ENCODE assay signal across 20 mouse cellular contexts in genomic region chr1:90896281-90896680, GRCm38 (mm10). TPM values are rescaled to one million over a fixed set of nuclear protein-coding genes. Genes with fewer than 3 reads are reported as not detected.
A peak's percentile ranks its signal among the peaks of the same experiment; 100 is the strongest.
DNase-seq lines count a peak whose midpoint lies in the region; ATAC-seq and TF ChIP-seq lines count a peak whose summit lies in the region.
"Had no signal": no experiment of that assay in that cellular context is flagged by ENCODE, and none has a peak within 500 bp of the region (broad histone marks: within the 10 kb centered on the region; RNA-seq: fewer than 3 reads in every experiment).

No protein-coding gene starts in this region.

- no peak overlapping the region for H3K9ac ChIP-seq in kidney, embryonic 15.5 days
- no peak overlapping the region for H3K9ac ChIP-seq in limb, embryonic 14.5 days (ENCODE audit: low read depth, low read length, severe bottlenecking)
- H3K9ac ChIP-seq: liver, embryonic 14.5 days; midbrain, embryonic 13.5 days had no signal

- H3K4me2 ChIP-seq in kidney, embryonic 15.5 days = no peak overlapping the region
- H3K4me2 ChIP-seq in limb, embryonic 14.5 days (replicated peaks; ENCODE audit: low read depth, low read length, severe bottlenecking) = no peak overlapping the region; the same call in 1 of the 2 replicates
- H3K4me2 ChIP-seq: midbrain, embryonic 13.5 days had no signal

- 79% methylated on average over 4 of the region's 4 CpGs for WGBS in kidney, embryonic 15.5 days
- 62% methylated on average over 4 of the region's 4 CpGs for WGBS in limb, embryonic 14.5 days

- no peak for ATAC-seq in kidney, embryonic 15.5 days (replicated peaks; ENCODE audit: low FRiP score)
- no peak for ATAC-seq in limb, embryonic 14.5 days (ENCODE audit: low FRiP score, low read depth)
- ATAC-seq in CD4-positive, CD25-positive, alpha-beta regulatory T cell, adult 4 months = no peak

- H3K36me3 ChIP-seq in kidney, embryonic 15.5 days = no peaks in the 10 kb centered on the region
- H3K36me3 ChIP-seq in limb, embryonic 14.5 days (ENCODE audit: control insufficient read depth, insufficient read depth, low read length) = no peaks in the 10 kb centered on the region
- H3K36me3 ChIP-seq: midbrain, embryonic 13.5 days had no signal

- no peaks in the 10 kb centered on the region for H3K27me3 ChIP-seq in kidney, embryonic 15.5 days
- H3K27me3 ChIP-seq in limb, embryonic 14.5 days (ENCODE audit: control insufficient read depth, insufficient read depth, low read length) = no peaks in the 10 kb centered on the region
- H3K27me3 ChIP-seq: midbrain, embryonic 13.5 days had no signal

- H3K4me1 ChIP-seq in kidney, embryonic 15.5 days = peaks cover 19% of the 10 kb centered on the region
- peaks cover 22% of the 10 kb centered on the region for H3K4me1 ChIP-seq in limb, embryonic 14.5 days (ENCODE audit: control insufficient read depth, insufficient read depth, low read length)
- H3K4me1 ChIP-seq: midbrain, embryonic 13.5 days had no signal

- TF ChIP-seq POLR2A in limb, embryonic 14.5 days (IDR thresholded peaks at IDR 0.05; ENCODE audit: borderline replicate concordance, extremely low read depth, insufficient read depth, insufficient read length) = no peak

- H3K4me3 ChIP-seq in kidney, embryonic 15.5 days (replicated peaks) = no peak overlapping the region
- H3K4me3 ChIP-seq in limb, embryonic 14.5 days (replicated peaks; ENCODE audit: low read length) = no peak overlapping the region
- H3K4me3 ChIP-seq: midbrain, embryonic 13.5 days had no signal

- DNase-seq in gastrocnemius, adult 18-20 months (ENCODE audit: low spot score) = peak; percentile 20
- DNase-seq in gastrocnemius, postnatal 14 days = no peak
- DNase-seq in kidney, postnatal 25 days = no peak
- peak; percentile 66 for DNase-seq in adipocyte (ENCODE audit: low spot score)
- no peak for DNase-seq in limb, embryonic 14.5 days (ENCODE audit: low spot score)
- DNase-seq in left cerebral cortex, postnatal 25 days (ENCODE audit: low spot score in 2 of 2) = no peak

- peak overlapping the region; percentile 72 for H3K27ac ChIP-seq in kidney, embryonic 15.5 days
- H3K27ac ChIP-seq in limb, embryonic 14.5 days (replicated peaks; ENCODE audit: low read depth, low read length) = peak overlapping the region; percentile 85
- H3K27ac ChIP-seq: liver, embryonic 14.5 days; macrophage; midbrain, embryonic 13.5 days had no signal

- intact Hi-C loops in gastrocnemius, postnatal 14 days (cut with DNase I; ENCODE audit: low total_unique reads) = no loop called here
- intact Hi-C loops in left cerebral cortex, postnatal 25 days (cut with DNase I) = no loop called here

- no peaks in the 10 kb centered on the region for H3K9me3 ChIP-seq in kidney, embryonic 15.5 days (replicated peaks)
- 0 out of 2 replicates have a peak, but pooled peaks cover 2% of the 10 kb centered on the region for H3K9me3 ChIP-seq in limb, embryonic 14.5 days (ENCODE audit: control insufficient read depth, low read length)

RNA-seq across cellular contexts. Expression of gene Mlph, which starts 18.6 kb away (rescaled TPM):
- under 1 TPM; 0.21 to 0.32 TPM for total RNA-seq in gastrocnemius, adult 18-20 months (2021)
- under 1 TPM; 0.31 to 0.35 TPM for total RNA-seq in gastrocnemius, postnatal 14 days (2021)
- 0.38 and 0.48 TPM in 2 replicates for polyA plus RNA-seq in kidney, embryonic 15.5 days (2015; fragmentation: Nextera tagmentation; extraction: Ambion mirVana)
- polyA plus RNA-seq in limb, embryonic 14.5 days (2012; rRNA removed) = 1.2 and 1.3 TPM in 2 replicates
- polyA plus RNA-seq in limb, embryonic 14.5 days (2014; fragmentation: Nextera tagmentation; extraction: Ambion mirVana) = 0.32 and 1.5 TPM in 2 replicates
- 1 to 10 TPM in 1 of 2 experiments, under 1 TPM in 1; 0.85 to 1.3 TPM for total RNA-seq in left cerebral cortex, postnatal 25 days (2021)
- not detected for polyA plus RNA-seq in CD4-positive, CD25-positive, alpha-beta regulatory T cell, adult 4 months (2017; shearing (Covaris generic))

RNA-seq across cellular contexts. Expression of gene Col6a3, which starts 52.5 kb away (rescaled TPM):
- 10 to 100 TPM; 24.8 to 30.5 TPM for total RNA-seq in gastrocnemius, adult 18-20 months (2021)
- total RNA-seq in gastrocnemius, postnatal 14 days (2021) = 100 to 1,000 TPM; 217 to 262 TPM
- polyA plus RNA-seq in kidney, embryonic 15.5 days (2015; fragmentation: Nextera tagmentation; extraction: Ambion mirVana) = 27.1 and 39.0 TPM in 2 replicates
- 291 and 326 TPM in 2 replicates for polyA plus RNA-seq in limb, embryonic 14.5 days (2012; rRNA removed)
- 204 and 224 TPM in 2 replicates for polyA plus RNA-seq in limb, embryonic 14.5 days (2014; fragmentation: Nextera tagmentation; extraction: Ambion mirVana)
- total RNA-seq in left cerebral cortex, postnatal 25 days (2021) = 1 to 10 TPM; 5.5 TPM
- not detected for polyA plus RNA-seq in CD4-positive, CD25-positive, alpha-beta regulatory T cell, adult 4 months (2017; shearing (Covaris generic))

RNA-seq across cellular contexts. Expression of gene Prlh, which starts 56.6 kb away (rescaled TPM):
- not detected for total RNA-seq in gastrocnemius, adult 18-20 months (2021)
- total RNA-seq in gastrocnemius, postnatal 14 days (2021) = not detected
- polyA plus RNA-seq in kidney, embryonic 15.5 days (2015; fragmentation: Nextera tagmentation; extraction: Ambion mirVana) = not detected in 2 replicates
- polyA plus RNA-seq in limb, embryonic 14.5 days (2012; rRNA removed) = not detected in 2 replicates
- not detected in 2 replicates for polyA plus RNA-seq in limb, embryonic 14.5 days (2014; fragmentation: Nextera tagmentation; extraction: Ambion mirVana)
- total RNA-seq in left cerebral cortex, postnatal 25 days (2021) = not detected
- not detected for polyA plus RNA-seq in CD4-positive, CD25-positive, alpha-beta regulatory T cell, adult 4 months (2017; shearing (Covaris generic))
- total RNA-seq: adrenal gland, adult 2 months; ES-E14; gastrocnemius, postnatal 25 days; heart, postnatal 14 days; layer of hippocampus, postnatal 10 days; left cerebral cortex, postnatal 10 days had no signal
- polyA plus RNA-seq: adrenal gland, adult 2 months; C2C12; liver, embryonic 14.5 days; macrophage; midbrain, embryonic 13.5 days; spleen, adult 2 months; testis, adult 2 months had no signal

Comparison
In these comparisons a context has a peak if more than half of its experiments do, and no peak if none do; other contexts are left out.
1. DNase-seq: peak in gastrocnemius, adult 18-20 months (single experiment) and adipocyte (single experiment); none in gastrocnemius, postnatal 14 days (single experiment), kidney, postnatal 25 days (0 of 2), limb, embryonic 14.5 days (single experiment) and left cerebral cortex, postnatal 25 days (0 of 2).
2. RNA of gene Col6a3, which starts 52.5 kb away (total RNA-seq): 217 to 262 TPM in gastrocnemius, postnatal 14 days; 24.8 to 30.5 TPM in gastrocnemius, adult 18-20 months and 5.5 TPM in left cerebral cortex, postnatal 25 days; every median in the first group is over 4 times any median in the second.